Mouse (Mus musculus) heart, postnatal 0 days (tissue): Measurements from ENCODE around the gene Eng.

Experiments
- CTCF ChIP-seq: IDR thresholded peaks from 2 replicates; pipeline ENCODE4 v1.5.1; 2016; ENCODE audit warnings: antibody characterized with exemption, control low read depth, low read depth
- EP300 ChIP-seq: IDR thresholded peaks from 2 replicates; pipeline ENCODE4 v1.6.1; 2016; ENCODE audit warnings: antibody characterized with exemption, low read depth

DNA sequence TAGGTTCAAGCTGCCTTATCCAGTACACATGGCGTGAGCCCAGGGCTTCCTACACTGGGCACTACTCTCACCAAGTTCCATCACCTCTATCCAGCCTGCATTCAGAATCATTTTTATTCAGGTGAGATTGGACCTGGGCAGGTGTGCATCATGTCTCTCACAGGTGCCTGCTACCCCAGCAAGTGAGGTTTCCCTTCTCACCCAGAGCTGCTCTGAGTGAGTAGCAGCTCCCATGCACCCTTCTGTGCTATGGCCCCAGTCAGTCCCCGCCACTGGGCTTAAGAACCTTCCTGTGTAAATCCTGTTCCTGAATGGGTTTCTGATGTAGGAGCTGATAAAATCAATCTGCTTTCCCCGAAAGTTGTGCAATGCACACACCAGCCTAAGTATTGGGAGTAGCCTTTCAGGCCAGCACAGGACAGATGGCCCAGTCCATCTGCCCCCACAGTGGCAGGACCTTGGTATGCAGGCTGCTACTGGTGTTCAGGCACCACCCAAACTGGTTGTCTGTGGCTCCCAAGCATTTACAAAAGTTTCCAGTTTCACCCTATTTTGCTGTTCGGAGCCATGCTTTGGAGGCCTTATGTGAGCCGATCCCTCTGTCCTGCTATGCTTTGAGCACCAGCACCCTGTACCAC lies 22.2 kb upstream of the Eng start:
- TF ChIP-seq CTCF (no peak), EP300 (no peak)
